Mouse (Mus musculus) lung, embryonic 16.5 days (tissue): ENCODE data around the gene Slc10a6. TPM values are rescaled to one million over a fixed set of nuclear protein-coding genes. Genes with fewer than 3 reads are reported as not detected.
A peak's percentile ranks its signal among the peaks of the same experiment; 100 is the strongest.

ENCODE experiments used
- ATAC-seq: fragments of 200-750 bp; cut with Nextera tagmentation; 2 replicates; pipeline ENCODE4 v1.8.0; 2017; ENCODE audit warnings: low read depth, mild to moderate bottlenecking, moderate library complexity
- H3K27ac ChIP-seq: fragments of 300-500 bp; sonication (generic); 2 replicates; pipeline ENCODE4 v1.5.1; 2014; ENCODE audit warnings: mild to moderate bottlenecking, control low read depth, low read length
- H3K27me3 ChIP-seq: fragments of 300-500 bp; sonication (generic); 2 replicates; pipeline ENCODE4 v1.6.1; 2014; ENCODE audit warnings: low read depth, low read length, mixed read lengths; ENCODE audit not compliant: control insufficient read depth, insufficient read depth
- H3K36me3 ChIP-seq: fragments of 300-500 bp; sonication (generic); 2 replicates; pipeline ENCODE4 v1.6.1; 2014; ENCODE audit warnings: low read length; ENCODE audit not compliant: control insufficient read depth, insufficient read depth
- H3K4me1 ChIP-seq: fragments of 300-500 bp; sonication (generic); replicated peaks from 2 replicates; pipeline ENCODE4 v1.6.1; 2014; ENCODE audit warnings: low read length, mixed read lengths; ENCODE audit not compliant: control insufficient read depth, insufficient read depth
- H3K4me2 ChIP-seq: fragments of 300-500 bp; sonication (generic); 2 replicates; pipeline ENCODE4 v1.6.1; 2014; ENCODE audit warnings: low read depth, low read length, control low read depth
- H3K4me3 ChIP-seq: fragments of 300-500 bp; sonication (generic); 2 replicates; pipeline ENCODE4 v1.5.1; 2014; ENCODE audit warnings: mild to moderate bottlenecking, low read length, control low read depth
- H3K9ac ChIP-seq: fragments of 300-500 bp; sonication (generic); 2 replicates; pipeline ENCODE4 v1.6.1; 2014; ENCODE audit warnings: low read length, control low read depth
- H3K9me3 ChIP-seq: fragments of 300-500 bp; sonication (generic); 2 replicates; pipeline ENCODE4 v1.6.1; 2016; ENCODE audit warnings: low read length; ENCODE audit not compliant: control insufficient read depth
- WGBS: fragments of 180-500 bp; shearing (Covaris S2); extraction: QIAGEN DNeasy Blood & Tissue Kit; methylation state at CpG from one replicate; pipeline ENCODE4 v1.1.7; 2014; 5-methylcytosine and 5-hydroxymethylcytosine counted together
- polyA plus RNA-seq: library from polyadenylated mRNA; unstranded; fragments of >200 nt; fragmentation: Nextera tagmentation; extraction: Ambion mirVana; gene quantifications from 2 replicates; pipeline ENCODE4 v1.2.1, GENCODE M21; 2015

Gene Slc10a6
- polyA plus RNA-seq, 1 experiment from 2014 or later, result 3.2 TPM

DNA sequence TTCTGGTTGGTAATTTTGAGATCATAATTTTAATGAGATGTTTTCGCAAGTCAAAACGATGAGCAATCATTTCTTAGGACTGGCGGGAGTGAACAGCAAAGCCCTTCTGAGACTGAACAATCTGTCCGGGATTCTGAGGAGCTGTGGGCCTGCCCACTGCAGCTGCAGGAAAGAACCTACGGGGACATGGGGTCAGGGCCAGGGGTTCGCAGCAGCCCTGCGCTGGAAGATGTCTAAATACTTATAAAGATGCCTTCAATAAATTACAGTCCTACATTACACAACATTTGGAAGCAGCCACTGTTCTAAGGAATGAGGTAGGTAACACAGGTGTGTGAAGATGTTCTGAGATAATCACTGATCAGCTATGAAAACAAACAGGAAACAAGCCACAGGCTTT lies 23.5 kb downstream of the Slc10a6 start:
- H3K4me3 ChIP-seq, result no peak overlapping the region
- H3K36me3 ChIP-seq, result no peaks in the 10 kb centered on the region
- H3K27ac ChIP-seq, result no peak overlapping the region
- ATAC-seq, result no peak
- H3K9me3 ChIP-seq, result no peaks in the 10 kb centered on the region
- no peaks in the 10 kb centered on the region for H3K27me3 ChIP-seq
- no peak overlapping the region for H3K4me2 ChIP-seq
- 76% methylated on average over 7 of the region's 7 CpGs for WGBS
- H3K9ac ChIP-seq, result no peak overlapping the region
- H3K4me1 ChIP-seq, result peaks cover 3% of the 10 kb centered on the region; the same call in 1 of the 2 replicates

DNA sequence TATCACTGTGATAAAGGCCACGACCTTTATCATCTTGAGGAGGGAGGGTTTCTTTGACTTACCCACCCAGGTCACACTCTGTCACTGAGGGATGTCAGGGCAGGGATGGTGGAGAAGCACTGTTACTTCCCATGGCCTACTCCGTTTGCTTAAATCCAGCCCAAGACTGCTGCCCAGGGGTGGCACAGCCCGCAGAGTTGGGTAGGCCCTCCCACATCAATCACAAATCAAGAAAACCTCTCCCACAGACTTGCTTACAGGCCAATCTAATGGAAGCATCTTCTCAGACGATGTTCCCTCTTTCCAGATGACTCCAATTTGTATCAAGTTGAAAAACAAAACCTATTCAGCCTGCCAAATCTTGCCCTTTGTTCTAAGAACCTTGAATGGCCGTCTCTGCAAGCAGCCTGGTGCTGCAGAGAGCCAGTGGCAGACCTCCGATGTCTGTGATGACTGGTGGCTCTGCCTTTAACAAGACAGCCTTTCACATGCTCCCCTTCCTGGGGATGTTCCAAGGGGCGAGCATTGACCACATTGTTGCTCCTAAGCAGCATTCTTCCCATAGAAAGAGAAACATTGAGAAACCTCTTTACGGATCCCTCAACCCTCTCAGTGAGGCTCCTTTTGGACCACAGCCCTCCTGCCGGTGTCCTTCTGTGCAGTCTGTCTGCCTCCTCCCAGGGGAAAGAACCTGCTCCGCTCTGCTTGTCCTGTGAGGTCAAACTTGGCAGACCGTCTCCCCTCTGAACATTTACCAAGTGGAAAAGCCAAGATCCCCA lies 25.9 kb downstream of the Slc10a6 start:
- H3K4me3 ChIP-seq, result no peak overlapping the region
- H3K36me3 ChIP-seq, result no peaks in the 10 kb centered on the region
- no peak overlapping the region for H3K4me2 ChIP-seq
- no peak overlapping the region for H3K9ac ChIP-seq
- no peak; the same call in 1 of the 2 replicates for ATAC-seq
- 66% methylated on average over 11 of the region's 11 CpGs for WGBS
- no peaks in the 10 kb centered on the region for H3K9me3 ChIP-seq
- no peaks in the 10 kb centered on the region for H3K27me3 ChIP-seq
- H3K4me1 ChIP-seq, result peaks cover 5% of the 10 kb centered on the region; the same call in 1 of the 2 replicates
- 0 out of 2 replicates have a peak overlapping the region, but pooled peaks have one; percentile 22 for H3K27ac ChIP-seq

DNA sequence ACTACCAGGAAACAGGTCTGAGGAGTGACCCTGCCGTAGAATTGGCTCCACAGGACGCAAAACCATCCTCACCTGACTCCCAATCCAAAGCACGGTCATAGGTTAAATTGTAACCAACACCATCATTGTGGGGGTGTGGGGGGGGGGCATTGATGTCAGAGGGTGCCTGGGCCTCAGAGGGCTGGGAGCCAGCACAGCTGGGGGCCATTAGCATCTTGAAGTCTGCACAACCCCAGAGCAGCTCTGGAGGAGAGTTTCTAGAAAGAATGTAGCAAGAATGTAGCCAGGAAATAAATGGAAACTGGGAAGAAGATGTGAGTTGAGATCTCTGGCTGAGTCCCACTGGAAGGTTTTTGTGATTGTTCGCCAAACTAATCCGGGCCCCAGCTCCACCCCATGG lies 30.3 kb downstream of the Slc10a6 start:
- Histone ChIP-seq H3K4me2 (no peak overlapping the region), H3K9ac (no peak overlapping the region), H3K27me3 (no peaks in the 10 kb centered on the region), H3K27ac (no peak overlapping the region), H3K36me3 (no peaks in the 10 kb centered on the region), H3K4me3 (no peak overlapping the region), H3K4me1 (peaks cover 16% of the 10 kb centered on the region), H3K9me3 (no peaks in the 10 kb centered on the region)
- 78% methylated on average over 5 of the region's 5 CpGs for WGBS
- ATAC-seq, result peak; percentile 22; the same call in 1 of the 2 replicates

DNA sequence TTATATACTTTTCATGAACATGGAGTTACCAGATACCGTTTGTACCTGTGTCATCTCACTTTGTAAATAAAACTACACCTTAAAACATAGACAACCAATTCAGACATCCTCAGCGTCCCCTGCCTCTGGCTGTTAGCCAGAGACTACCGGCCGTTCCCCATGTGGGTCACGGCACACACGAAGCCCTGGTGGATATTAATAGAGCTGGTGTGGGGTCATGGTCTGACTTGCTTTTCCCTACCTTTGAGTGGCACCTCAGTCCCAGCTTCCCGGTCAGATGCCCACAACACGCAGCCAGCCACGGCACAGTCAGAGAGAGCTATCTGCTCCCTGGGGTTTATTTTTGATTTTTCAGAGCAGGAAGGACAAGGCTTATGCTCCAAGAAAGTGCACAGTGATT lies 30.9 kb downstream of the Slc10a6 start:
- no peak overlapping the region for H3K27ac ChIP-seq
- no peak for ATAC-seq
- H3K27me3 ChIP-seq, result no peaks in the 10 kb centered on the region
- no peaks in the 10 kb centered on the region for H3K9me3 ChIP-seq
- WGBS, result 57% methylated on average over 9 of the region's 9 CpGs
- H3K9ac ChIP-seq, result no peak overlapping the region
- H3K36me3 ChIP-seq, result peaks cover 2% of the 10 kb centered on the region; the same call in 1 of the 2 replicates
- no peak overlapping the region for H3K4me2 ChIP-seq
- H3K4me1 ChIP-seq, result peaks cover 16% of the 10 kb centered on the region
- H3K4me3 ChIP-seq, result no peak overlapping the region

DNA sequence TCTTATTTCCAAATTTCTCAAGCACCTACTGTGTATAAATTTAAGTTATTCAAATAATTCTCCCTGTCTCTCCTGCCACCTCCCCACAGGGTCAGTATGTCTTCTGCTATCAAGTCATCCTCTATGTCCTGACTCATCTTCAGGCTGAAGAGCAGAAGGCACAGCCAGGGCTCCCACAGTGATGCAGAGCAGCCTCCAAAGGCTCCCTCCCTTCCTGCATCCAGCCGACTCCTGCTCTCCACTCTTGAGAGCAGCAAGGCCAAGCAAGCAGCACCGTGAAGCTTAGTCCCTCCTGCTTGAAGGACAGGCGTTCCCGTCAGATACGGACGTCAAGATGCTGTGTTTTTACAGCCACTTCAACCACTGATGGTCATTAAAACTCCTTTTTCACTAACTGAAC lies 31.6 kb downstream of the Slc10a6 start:
- 56% methylated on average over 6 of the region's 6 CpGs for WGBS
- H3K36me3 ChIP-seq, result peaks cover 2% of the 10 kb centered on the region; the same call in 1 of the 2 replicates
- H3K27me3 ChIP-seq, result no peaks in the 10 kb centered on the region
- no peak overlapping the region for H3K9ac ChIP-seq
- H3K9me3 ChIP-seq, result no peaks in the 10 kb centered on the region
- no peak overlapping the region for H3K27ac ChIP-seq
- no peak overlapping the region for H3K4me3 ChIP-seq
- peaks cover 16% of the 10 kb centered on the region for H3K4me1 ChIP-seq
- no peak overlapping the region for H3K4me2 ChIP-seq
- no peak for ATAC-seq

DNA sequence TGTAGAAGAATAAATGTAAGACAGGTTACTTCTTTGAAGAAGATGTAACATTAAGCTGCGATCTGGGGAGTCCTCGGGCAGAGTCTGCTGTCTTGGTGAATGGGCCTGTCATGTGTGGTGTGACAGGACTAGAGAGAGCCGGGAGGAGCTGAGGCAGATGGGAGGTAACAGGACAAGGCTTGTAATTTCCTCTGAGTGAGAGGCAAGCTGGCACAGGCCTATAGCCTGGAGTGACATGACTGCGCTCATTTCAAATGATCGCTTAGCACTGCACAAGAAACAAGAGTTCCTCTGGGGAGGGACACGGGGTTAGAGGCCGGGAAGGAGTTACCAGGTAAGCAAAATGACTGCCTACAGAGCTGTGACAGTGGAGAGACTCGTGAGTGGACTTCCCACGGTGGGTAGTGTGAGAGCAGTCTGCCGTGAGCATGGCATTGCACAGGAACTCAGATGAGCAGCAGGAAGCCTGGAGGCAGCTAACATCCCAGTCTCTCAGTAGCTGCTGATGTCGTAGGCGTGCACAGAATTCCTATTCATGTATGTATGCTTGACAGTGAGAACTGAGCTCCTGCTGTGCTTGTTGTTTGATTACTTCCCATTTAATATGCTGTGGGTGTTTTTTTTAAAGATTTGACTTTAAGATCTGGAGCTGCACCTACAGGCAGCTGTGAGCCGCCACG lies 32.6 kb downstream of the Slc10a6 start:
- H3K27ac ChIP-seq, result no peak overlapping the region
- peaks cover 16% of the 10 kb centered on the region for H3K4me1 ChIP-seq
- H3K9me3 ChIP-seq, result no peaks in the 10 kb centered on the region
- H3K4me3 ChIP-seq, result no peak overlapping the region
- no peak overlapping the region for H3K9ac ChIP-seq
- no peak for ATAC-seq
- H3K4me2 ChIP-seq, result no peak overlapping the region
- H3K27me3 ChIP-seq, result no peaks in the 10 kb centered on the region
- 80% methylated on average over 14 of the region's 14 CpGs for WGBS
- peaks cover 2% of the 10 kb centered on the region; the same call in 1 of the 2 replicates for H3K36me3 ChIP-seq

DNA sequence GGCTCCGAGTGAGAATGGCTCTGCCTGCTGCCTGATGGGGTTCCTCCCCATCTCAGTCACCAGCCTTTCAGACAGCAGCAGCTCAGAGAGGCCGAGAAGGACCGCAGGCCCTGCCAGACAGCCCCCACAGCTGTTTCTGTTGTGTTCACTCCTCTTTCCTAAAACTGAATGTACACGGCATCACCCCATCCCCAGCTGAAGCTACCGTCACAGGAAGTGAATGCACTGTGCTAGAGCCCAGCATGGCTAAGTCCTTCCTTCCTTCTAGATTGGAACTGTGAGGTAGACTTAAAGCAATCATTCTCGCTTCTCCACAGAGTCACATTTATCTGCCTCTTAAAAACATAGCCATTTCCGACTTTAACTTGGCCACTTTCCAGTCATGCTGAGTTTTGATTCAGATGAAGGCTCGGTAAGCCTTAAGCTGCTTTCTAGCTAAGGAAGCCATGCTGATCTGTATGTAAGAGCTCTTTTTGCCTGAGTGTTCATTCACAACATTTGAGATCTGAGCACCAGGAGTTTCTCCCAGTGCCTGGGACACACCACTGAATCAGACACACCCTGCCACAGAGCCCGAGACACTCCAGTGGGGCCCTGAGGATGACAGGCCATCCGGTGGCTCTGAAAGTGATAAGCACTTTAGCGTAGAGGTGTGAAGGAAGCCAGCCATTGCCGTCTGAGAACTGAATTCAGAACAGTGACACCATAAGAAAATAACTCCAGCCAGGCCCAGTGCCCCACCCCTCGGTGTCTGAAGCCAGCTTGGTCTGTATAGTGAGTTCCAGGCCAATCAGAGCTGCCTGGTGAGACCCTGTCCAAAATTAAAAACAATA lies 33.6 kb downstream of the Slc10a6 start:
- Histone ChIP-seq H3K4me2 (no peak overlapping the region), H3K9ac (peak overlapping the region; percentile 25; the same call in 1 of the 2 replicates), H3K36me3 (peaks cover 2% of the 10 kb centered on the region; the same call in 1 of the 2 replicates), H3K4me1 (peaks cover 16% of the 10 kb centered on the region), H3K27me3 (no peaks in the 10 kb centered on the region), H3K9me3 (no peaks in the 10 kb centered on the region), H3K27ac (peak overlapping the region; percentile 62), H3K4me3 (no peak overlapping the region)
- peak; percentile 59 for ATAC-seq
- 32% methylated on average over 13 of the region's 13 CpGs for WGBS

DNA sequence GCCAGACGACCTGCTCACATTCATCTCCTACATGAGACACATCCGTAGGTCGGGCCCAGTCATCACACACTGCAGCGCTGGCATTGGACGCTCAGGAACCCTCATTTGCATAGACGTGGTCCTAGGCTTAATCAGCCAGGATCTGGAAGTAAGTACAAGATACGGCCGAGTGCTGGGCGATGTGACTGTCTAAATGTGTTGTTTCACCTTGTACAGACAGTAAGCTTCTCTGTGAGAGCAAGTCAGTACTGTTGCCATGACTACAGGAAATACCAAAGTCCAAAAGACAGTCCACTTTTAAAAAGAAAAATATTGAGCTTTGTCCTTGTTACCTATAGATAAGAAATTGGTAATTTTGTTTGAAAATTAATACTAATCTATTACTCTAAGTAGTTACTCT lies 35.6 kb downstream of the Slc10a6 start:
- Histone ChIP-seq H3K4me3 (no peak overlapping the region), H3K4me1 (peaks cover 13% of the 10 kb centered on the region), H3K9ac (no peak overlapping the region), H3K36me3 (peaks cover 2% of the 10 kb centered on the region; the same call in 1 of the 2 replicates), H3K4me2 (no peak overlapping the region), H3K9me3 (no peaks in the 10 kb centered on the region), H3K27me3 (no peaks in the 10 kb centered on the region), H3K27ac (no peak overlapping the region)
- ATAC-seq, result no peak
- 80% methylated on average over 9 of the region's 9 CpGs for WGBS

DNA sequence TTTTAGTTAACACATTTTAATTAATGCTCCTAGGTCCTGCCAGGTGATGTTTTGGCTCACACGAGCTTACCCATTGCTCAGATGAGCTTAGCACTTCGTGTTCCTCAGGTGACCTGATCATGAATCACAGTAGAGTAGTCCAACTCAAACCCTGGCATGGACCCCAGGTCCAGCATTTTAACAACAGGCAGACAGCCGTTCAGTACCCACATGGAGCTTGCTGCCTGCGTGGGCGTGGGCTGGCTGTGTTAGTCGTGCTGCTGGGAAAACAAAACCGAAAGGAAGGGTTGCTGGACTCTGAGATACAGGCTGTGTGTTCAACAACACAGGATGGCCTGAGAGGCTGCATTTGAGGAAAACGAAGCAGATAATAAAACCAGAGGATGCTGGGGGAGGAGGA lies 36.5 kb downstream of the Slc10a6 start:
- ATAC-seq, result no peak
- no peaks in the 10 kb centered on the region for H3K9me3 ChIP-seq
- H3K36me3 ChIP-seq, result peaks cover 2% of the 10 kb centered on the region; the same call in 1 of the 2 replicates
- H3K4me1 ChIP-seq, result peaks cover 10% of the 10 kb centered on the region
- no peak overlapping the region for H3K9ac ChIP-seq
- no peak overlapping the region for H3K4me3 ChIP-seq
- no peaks in the 10 kb centered on the region for H3K27me3 ChIP-seq
- no peak overlapping the region for H3K4me2 ChIP-seq
- 74% methylated on average over 8 of the region's 8 CpGs for WGBS
- no peak overlapping the region for H3K27ac ChIP-seq
